Mouse (Mus musculus): ENCODE data around the gene Tbc1d15. TPM values are rescaled to one million over a fixed set of nuclear protein-coding genes. Genes with fewer than 3 reads are reported as not detected.

The Tbc1d15 gene
- polyA plus RNA-seq, 1 experiment from 2014 or later, result 45.5 TPM

DNA sequence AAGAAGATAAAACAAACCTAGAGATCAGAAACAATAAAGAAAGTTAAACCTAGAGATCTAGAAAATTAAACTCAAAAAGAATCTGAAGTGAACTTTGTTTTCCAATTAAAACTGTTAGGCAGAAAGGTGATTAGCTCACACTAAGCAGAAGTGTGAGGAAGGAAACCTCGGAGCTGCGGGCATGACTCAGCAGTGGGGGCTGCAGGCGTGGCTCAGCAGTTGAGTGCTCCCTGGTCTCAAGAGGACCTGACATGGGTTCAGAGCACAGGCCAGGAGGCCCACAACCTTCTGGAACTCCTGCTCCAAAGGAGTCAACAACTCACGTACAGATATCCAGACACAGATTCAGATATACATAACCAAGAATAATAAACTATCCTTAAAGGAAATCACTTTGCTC lies 14.5 kb downstream of the Tbc1d15 start:
- Histone ChIP-seq H3K9me3 (ENCODE audit: control insufficient read depth, low read length) (no peaks in the 10 kb centered on the region), H3K4me1 (replicated peaks; ENCODE audit: control insufficient read depth, insufficient read depth, low read length) (no peaks in the 10 kb centered on the region), H3K4me2 (ENCODE audit: low read depth, low read length, severe bottlenecking) (no peak overlapping the region), H3K9ac (ENCODE audit: low read length) (no peak overlapping the region), H3K4me3 (ENCODE audit: low read depth, low read length) (no peak overlapping the region), H3K36me3 (ENCODE audit: control insufficient read depth, insufficient read depth, low read length) (no peaks in the 10 kb centered on the region; the same call in 1 of the 2 replicates), H3K27me3 (ENCODE audit: control insufficient read depth, insufficient read depth, low read length) (no peaks in the 10 kb centered on the region), H3K27ac (ENCODE audit: low read depth, low read length) (no peak overlapping the region)
- ATAC-seq (replicated peaks; ENCODE audit: low FRiP score) (no peak), DNase-seq (ENCODE audit: low spot score) (no peak)
- 85% methylated on average over 4 of the region's 4 CpGs for WGBS

GRCm38 (mm10) chr10:115235501-115235900 lies 15.8 kb downstream of the Tbc1d15 start:
- Histone ChIP-seq H3K9ac (ENCODE audit: low read length) (no peak overlapping the region), H3K27ac (ENCODE audit: low read depth, low read length) (no peak overlapping the region), H3K4me1 (replicated peaks; ENCODE audit: control insufficient read depth, insufficient read depth, low read length) (no peaks in the 10 kb centered on the region), H3K4me2 (ENCODE audit: low read depth, low read length, severe bottlenecking) (no peak overlapping the region), H3K9me3 (ENCODE audit: control insufficient read depth, low read length) (no peaks in the 10 kb centered on the region), H3K27me3 (ENCODE audit: control insufficient read depth, insufficient read depth, low read length) (no peaks in the 10 kb centered on the region), H3K36me3 (ENCODE audit: control insufficient read depth, insufficient read depth, low read length) (no peaks in the 10 kb centered on the region; the same call in 1 of the 2 replicates), H3K4me3 (ENCODE audit: low read depth, low read length) (no peak overlapping the region)
- WGBS, result 93% methylated on average over 9 of the region's 9 CpGs
- ATAC-seq (replicated peaks; ENCODE audit: low FRiP score), result no peak
- DNase-seq (ENCODE audit: low spot score), result no peak

- H3K27ac ChIP-seq (ENCODE audit: low read depth, low read length), result no peak overlapping the region
- no peaks in the 10 kb centered on the region for H3K27me3 ChIP-seq (ENCODE audit: control insufficient read depth, insufficient read depth, low read length)
- ATAC-seq (replicated peaks; ENCODE audit: low FRiP score) (no peak), DNase-seq (ENCODE audit: low spot score) (no peak)
- H3K4me2 ChIP-seq (ENCODE audit: low read depth, low read length, severe bottlenecking), result no peak overlapping the region
- no peak overlapping the region for H3K9ac ChIP-seq (ENCODE audit: low read length)
- H3K4me3 ChIP-seq (ENCODE audit: low read depth, low read length), result no peak overlapping the region
- no peaks in the 10 kb centered on the region for H3K4me1 ChIP-seq (replicated peaks; ENCODE audit: control insufficient read depth, insufficient read depth, low read length)
- no peaks in the 10 kb centered on the region; the same call in 1 of the 2 replicates for H3K36me3 ChIP-seq (ENCODE audit: control insufficient read depth, insufficient read depth, low read length)
- 87% methylated on average over 3 of the region's 3 CpGs for WGBS
- H3K9me3 ChIP-seq (ENCODE audit: control insufficient read depth, low read length), result no peaks in the 10 kb centered on the region
Measured at GRCm38 (mm10) chr10:115233798-115234197, 17.5 kb downstream of the Tbc1d15 start.

GRCm38 (mm10) chr10:115232513-115232912 lies 18.8 kb downstream of the Tbc1d15 start:
- DNase-seq (ENCODE audit: low spot score), result no peak
- 94% methylated on average over 3 of the region's 3 CpGs for WGBS
- no peaks in the 10 kb centered on the region for H3K36me3 ChIP-seq (ENCODE audit: control insufficient read depth, insufficient read depth, low read length)

GRCm38 (mm10) chr10:115229023-115229422 lies 22.2 kb downstream of the Tbc1d15 start:
- ATAC-seq (replicated peaks; ENCODE audit: low FRiP score) (no peak), DNase-seq (ENCODE audit: low spot score) (no peak)
- H3K27me3 ChIP-seq (ENCODE audit: control insufficient read depth, insufficient read depth, low read length), result no peaks in the 10 kb centered on the region
- H3K4me1 ChIP-seq (replicated peaks; ENCODE audit: control insufficient read depth, insufficient read depth, low read length), result no peaks in the 10 kb centered on the region
- H3K4me3 ChIP-seq (ENCODE audit: low read depth, low read length), result no peak overlapping the region
- no peaks in the 10 kb centered on the region for H3K9me3 ChIP-seq (ENCODE audit: control insufficient read depth, low read length)
- H3K4me2 ChIP-seq (ENCODE audit: low read depth, low read length, severe bottlenecking), result no peak overlapping the region
- WGBS, result 89% methylated on average over 9 of the region's 9 CpGs
- H3K27ac ChIP-seq (ENCODE audit: low read depth, low read length), result no peak overlapping the region
- H3K9ac ChIP-seq (ENCODE audit: low read length), result no peak overlapping the region
- H3K36me3 ChIP-seq (ENCODE audit: control insufficient read depth, insufficient read depth, low read length), result no peaks in the 10 kb centered on the region

More at GRCm38 (mm10) chr10:115232513-115232912, 18.8 kb downstream of the Tbc1d15 start:
- ATAC-seq (replicated peaks; ENCODE audit: low FRiP score), result no peak
- no peaks in the 10 kb centered on the region for H3K27me3 ChIP-seq (ENCODE audit: control insufficient read depth, insufficient read depth, low read length)
- no peaks in the 10 kb centered on the region for H3K4me1 ChIP-seq (replicated peaks; ENCODE audit: control insufficient read depth, insufficient read depth, low read length)
- H3K9me3 ChIP-seq (ENCODE audit: control insufficient read depth, low read length), result no peaks in the 10 kb centered on the region
- H3K4me3 ChIP-seq (ENCODE audit: low read depth, low read length), result no peak overlapping the region
- H3K4me2 ChIP-seq (ENCODE audit: low read depth, low read length, severe bottlenecking), result no peak overlapping the region
- no peak overlapping the region for H3K9ac ChIP-seq (ENCODE audit: low read length)
- H3K27ac ChIP-seq (ENCODE audit: low read depth, low read length), result no peak overlapping the region

GRCm38 (mm10) chr10:115226586-115226985 lies 24.7 kb downstream of the Tbc1d15 start:
- ATAC-seq (replicated peaks; ENCODE audit: low FRiP score) (no peak), DNase-seq (ENCODE audit: low spot score) (no peak)
- H3K9ac ChIP-seq (ENCODE audit: low read length), result no peak overlapping the region
- 92% methylated on average over 7 of the region's 7 CpGs for WGBS
- no peaks in the 10 kb centered on the region for H3K36me3 ChIP-seq (ENCODE audit: control insufficient read depth, insufficient read depth, low read length)
- no peaks in the 10 kb centered on the region for H3K9me3 ChIP-seq (ENCODE audit: control insufficient read depth, low read length)
- H3K27ac ChIP-seq (ENCODE audit: low read depth, low read length), result no peak overlapping the region
- no peaks in the 10 kb centered on the region for H3K27me3 ChIP-seq (ENCODE audit: control insufficient read depth, insufficient read depth, low read length)
- no peaks in the 10 kb centered on the region for H3K4me1 ChIP-seq (replicated peaks; ENCODE audit: control insufficient read depth, insufficient read depth, low read length)
- no peak overlapping the region for H3K4me2 ChIP-seq (ENCODE audit: low read depth, low read length, severe bottlenecking)
- no peak overlapping the region for H3K4me3 ChIP-seq (ENCODE audit: low read depth, low read length)

GRCm38 (mm10) chr10:115223845-115224244 lies 27.4 kb downstream of the Tbc1d15 start:
- Histone ChIP-seq H3K27me3 (ENCODE audit: control insufficient read depth, insufficient read depth, low read length) (no peaks in the 10 kb centered on the region), H3K27ac (ENCODE audit: low read depth, low read length) (no peak overlapping the region), H3K36me3 (ENCODE audit: control insufficient read depth, insufficient read depth, low read length) (no peaks in the 10 kb centered on the region), H3K4me3 (ENCODE audit: low read depth, low read length) (no peak overlapping the region), H3K4me2 (ENCODE audit: low read depth, low read length, severe bottlenecking) (no peak overlapping the region), H3K9me3 (ENCODE audit: control insufficient read depth, low read length) (no peaks in the 10 kb centered on the region), H3K4me1 (replicated peaks; ENCODE audit: control insufficient read depth, insufficient read depth, low read length) (no peaks in the 10 kb centered on the region), H3K9ac (ENCODE audit: low read length) (no peak overlapping the region)
- no peak for DNase-seq (ENCODE audit: low spot score)
- no peak for ATAC-seq (replicated peaks; ENCODE audit: low FRiP score)
- 90% methylated on average over 3 of the region's 3 CpGs for WGBS

DNA sequence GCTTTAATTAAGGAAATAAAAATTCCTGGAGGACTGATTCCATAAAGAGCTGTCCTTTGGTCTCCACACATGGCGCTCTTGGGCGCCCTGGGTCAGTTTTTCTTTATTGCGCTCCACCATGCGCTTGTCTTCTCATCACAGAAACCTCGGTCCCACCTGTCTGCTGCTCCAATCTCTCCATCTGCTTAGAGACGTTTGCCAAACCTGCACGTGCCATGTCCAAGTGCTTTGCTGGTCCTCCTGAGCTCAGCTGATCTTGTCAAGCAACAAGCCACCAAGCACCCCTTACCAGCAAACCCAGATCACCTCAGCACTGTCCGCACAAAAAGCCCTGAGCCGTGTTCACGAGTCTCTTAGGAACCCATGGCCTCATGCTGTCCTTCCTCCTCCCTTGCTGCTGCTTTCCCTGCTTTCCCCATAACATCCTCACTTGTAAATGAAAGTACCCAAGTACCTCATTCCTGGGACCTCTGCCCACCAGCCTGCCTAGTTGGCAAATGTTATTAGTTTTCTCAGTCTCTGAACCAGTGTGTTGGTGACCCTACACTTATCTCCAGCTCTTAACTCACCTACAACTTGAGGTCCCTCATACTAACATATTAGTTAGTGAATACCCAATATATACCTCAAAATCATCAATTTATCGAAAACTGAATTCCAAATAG lies 38.2 kb downstream of the Tbc1d15 start:
- Histone ChIP-seq H3K4me1 (replicated peaks; ENCODE audit: control insufficient read depth, insufficient read depth, low read length) (no peaks in the 10 kb centered on the region), H3K9ac (ENCODE audit: low read length) (no peak overlapping the region), H3K4me2 (ENCODE audit: low read depth, low read length, severe bottlenecking) (no peak overlapping the region), H3K36me3 (ENCODE audit: control insufficient read depth, insufficient read depth, low read length) (no peaks in the 10 kb centered on the region; the same call in 1 of the 2 replicates), H3K4me3 (ENCODE audit: low read depth, low read length) (no peak overlapping the region), H3K9me3 (ENCODE audit: control insufficient read depth, low read length) (no peaks in the 10 kb centered on the region), H3K27me3 (ENCODE audit: control insufficient read depth, insufficient read depth, low read length) (no peaks in the 10 kb centered on the region), H3K27ac (ENCODE audit: low read depth, low read length) (no peak overlapping the region)
- ATAC-seq (replicated peaks; ENCODE audit: low FRiP score), result no peak
- no peak for DNase-seq (ENCODE audit: low spot score)
- WGBS, result 96% methylated on average over 11 of the region's 11 CpGs

- WGBS, result 93% methylated on average over 3 of the region's 3 CpGs
- Histone ChIP-seq H3K4me3 (ENCODE audit: low read depth, low read length) (no peak overlapping the region), H3K9me3 (ENCODE audit: control insufficient read depth, low read length) (no peaks in the 10 kb centered on the region), H3K36me3 (ENCODE audit: control insufficient read depth, insufficient read depth, low read length) (no peaks in the 10 kb centered on the region; the same call in 1 of the 2 replicates), H3K27me3 (ENCODE audit: control insufficient read depth, insufficient read depth, low read length) (no peaks in the 10 kb centered on the region), H3K4me1 (replicated peaks; ENCODE audit: control insufficient read depth, insufficient read depth, low read length) (no peaks in the 10 kb centered on the region), H3K9ac (ENCODE audit: low read length) (no peak overlapping the region), H3K27ac (ENCODE audit: low read depth, low read length) (no peak overlapping the region), H3K4me2 (ENCODE audit: low read depth, low read length, severe bottlenecking) (no peak overlapping the region)
- DNase-seq (ENCODE audit: low spot score) (no peak), ATAC-seq (replicated peaks; ENCODE audit: low FRiP score) (no peak)
Measured at GRCm38 (mm10) chr10:115205825-115206224, 45.4 kb downstream of the Tbc1d15 start.
